Mouse (Mus musculus): ENCODE results near the gene Ccnt2. TPM values are rescaled to one million over a fixed set of nuclear protein-coding genes. Genes with fewer than 3 reads are reported as not detected.

Gene Ccnt2
- total RNA-seq, 2 experiments from 2014 or later = 53.8 to 60.6 TPM

GRCm38 (mm10) chr1:127785882-127786281 lies 11.9 kb downstream of the Ccnt2 start:
- DNase-seq = no peak
- intact Hi-C loops (cut with DNase I) = no loop called here

DNA sequence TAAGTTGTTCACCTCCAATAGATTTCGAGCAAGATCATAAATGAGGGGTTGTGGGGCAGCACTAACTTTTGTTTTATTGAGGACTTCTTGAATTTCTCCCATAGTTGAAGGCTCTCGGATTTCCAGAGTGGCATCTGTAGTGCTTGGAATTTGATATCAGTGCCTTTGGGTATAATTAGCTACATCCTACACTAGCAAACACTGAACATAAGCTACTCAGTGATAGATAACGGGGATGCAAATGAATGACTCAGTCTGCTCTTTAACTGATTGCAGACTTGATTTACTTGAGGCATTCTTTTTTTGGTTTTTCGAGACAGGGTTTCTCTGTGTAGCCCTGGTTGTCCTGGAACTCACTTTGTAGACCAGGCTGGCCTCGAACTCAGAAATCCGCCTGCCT lies 15.0 kb downstream of the Ccnt2 start:
- DNase-seq = no peak
- intact Hi-C loops (cut with DNase I) = no loop called here

DNA sequence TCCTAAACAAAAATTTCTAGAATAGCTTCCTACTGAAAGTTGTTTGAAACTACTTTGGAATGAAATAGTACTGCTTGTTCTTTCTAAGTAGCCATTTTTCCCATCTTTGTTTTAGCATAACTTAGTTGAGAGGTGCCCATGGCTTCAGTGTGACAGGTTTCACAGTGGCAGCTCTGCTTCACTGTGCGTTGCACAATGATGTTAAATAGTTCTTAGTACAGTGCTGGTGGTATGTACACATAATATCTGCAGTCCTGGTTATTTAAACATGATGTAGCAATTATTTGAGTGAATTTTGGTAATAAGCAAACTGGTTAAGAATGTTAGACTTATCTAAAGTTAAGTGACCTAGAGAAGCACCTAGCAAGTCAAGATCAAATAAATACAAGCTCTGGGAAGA lies 19.5 kb downstream of the Ccnt2 start:
- no peak for DNase-seq
- intact Hi-C loops (cut with DNase I) = no loop called here

- intact Hi-C loops (cut with DNase I) = no loop called here
- DNase-seq = no peak
These were observed 21.3 kb downstream of the Ccnt2 start for GRCm38 (mm10) chr1:127795087-127795769.

DNA sequence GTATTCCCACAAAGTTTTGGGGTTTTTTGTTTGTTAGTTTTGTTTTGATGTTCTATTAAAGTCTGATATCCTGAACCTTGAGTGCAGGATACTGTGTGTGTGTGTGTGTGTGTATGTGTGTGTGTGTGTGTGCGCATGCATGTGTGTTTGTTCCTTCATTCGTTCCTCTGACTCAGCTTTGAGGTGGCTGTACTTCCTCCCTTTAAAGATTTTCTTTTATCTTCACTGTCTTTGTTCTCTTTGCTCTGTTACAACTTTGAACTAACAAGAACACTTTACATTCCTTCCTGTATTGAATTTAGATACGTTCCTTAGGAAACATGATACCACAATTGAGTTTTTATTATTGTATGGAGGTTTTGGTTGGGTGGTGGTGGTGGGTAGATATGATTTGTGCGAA lies 22.4 kb downstream of the Ccnt2 start:
- intact Hi-C loops (cut with DNase I) = no loop called here
- no peak for DNase-seq

GRCm38 (mm10) chr1:127796752-127797151 lies 22.8 kb downstream of the Ccnt2 start:
- intact Hi-C loops (cut with DNase I) = no loop called here

DNA sequence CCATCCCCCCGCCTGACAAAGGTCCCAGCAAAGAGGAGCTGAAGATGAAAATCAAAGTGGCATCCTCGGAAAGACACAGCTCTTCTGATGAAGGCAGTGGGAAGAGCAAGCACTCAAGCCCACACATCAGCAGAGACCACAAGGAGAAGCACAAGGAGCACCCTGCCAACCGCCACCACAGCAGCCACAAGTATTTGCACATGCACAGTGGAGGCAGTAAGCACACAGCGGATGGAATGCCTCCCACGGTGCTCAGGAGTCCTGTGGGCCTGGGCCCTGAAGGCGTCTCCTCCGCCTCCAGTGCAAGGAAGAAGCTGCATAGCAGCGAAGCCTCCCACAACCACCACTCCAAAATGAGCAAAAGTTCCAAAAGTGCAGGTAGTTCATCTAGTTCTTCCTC lies 29.0 kb downstream of the Ccnt2 start:
- intact Hi-C loops (cut with DNase I) = no loop called here

More at GRCm38 (mm10) chr1:127796752-127797151, 22.8 kb downstream of the Ccnt2 start:
- DNase-seq = no peak

GRCm38 (mm10) chr1:127808671-127809070 lies 34.7 kb downstream of the Ccnt2 start:
- no peak for DNase-seq
- intact Hi-C loops (cut with DNase I) = no loop called here

More for the DNA sequence above, 29.0 kb downstream of the Ccnt2 start:
- DNase-seq = no peak

GRCm38 (mm10) chr1:127812929-127813328 lies 39.0 kb downstream of the Ccnt2 start:
- intact Hi-C loops (cut with DNase I) = no loop called here
- no peak for DNase-seq

- intact Hi-C loops (cut with DNase I) = no loop called here
- no peak for DNase-seq
These were observed 42.4 kb downstream of the Ccnt2 start for GRCm38 (mm10) chr1:127816381-127816780.

GRCm38 (mm10) chr1:127827325-127827724 lies 53.4 kb downstream of the Ccnt2 start:
- DNase-seq = no peak
- intact Hi-C loops (cut with DNase I) = no loop called here

- intact Hi-C loops (cut with DNase I) = loop anchor here (5.0 kb wide), 1 partner anchor 312 kb away; no protein-coding TSS in a partner anchor
- DNase-seq = no peak
These were observed 56.4 kb downstream of the Ccnt2 start for GRCm38 (mm10) chr1:127830215-127830921.

GRCm38 (mm10) chr1:127833714-127834113 lies 59.8 kb downstream of the Ccnt2 start:
- intact Hi-C loops (cut with DNase I) = loop anchor here (5.0 kb wide), 1 partner anchor 309 kb away; no protein-coding TSS in a partner anchor
- DNase-seq = no peak

DNA sequence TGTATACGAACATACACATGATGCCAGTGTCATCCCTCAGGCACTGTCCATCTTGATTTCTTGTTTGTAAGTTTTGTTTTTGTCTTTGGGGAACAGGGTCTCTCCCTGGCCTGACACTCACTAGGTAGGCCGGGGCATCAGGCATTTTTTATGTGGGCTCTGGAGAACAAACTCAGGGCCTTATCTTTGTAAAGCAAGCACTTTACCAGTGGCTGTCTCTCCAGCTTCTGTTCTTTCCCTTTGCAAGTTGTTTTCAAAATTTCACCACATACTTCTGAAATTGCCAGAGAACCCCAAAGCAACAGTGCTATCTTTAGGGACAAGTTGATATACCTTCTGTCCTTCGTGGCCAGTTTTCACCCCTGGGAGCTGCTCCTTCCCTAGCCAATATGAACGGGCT lies 60.2 kb downstream of the Ccnt2 start:
- DNase-seq = no peak
- intact Hi-C loops (cut with DNase I) = loop anchor here (5.0 kb wide), 1 partner anchor 308 kb away; no protein-coding TSS in a partner anchor

GRCm38 (mm10) chr1:127836619-127837018 lies 62.7 kb downstream of the Ccnt2 start:
- no peak for DNase-seq
- intact Hi-C loops (cut with DNase I) = no loop called here

DNA sequence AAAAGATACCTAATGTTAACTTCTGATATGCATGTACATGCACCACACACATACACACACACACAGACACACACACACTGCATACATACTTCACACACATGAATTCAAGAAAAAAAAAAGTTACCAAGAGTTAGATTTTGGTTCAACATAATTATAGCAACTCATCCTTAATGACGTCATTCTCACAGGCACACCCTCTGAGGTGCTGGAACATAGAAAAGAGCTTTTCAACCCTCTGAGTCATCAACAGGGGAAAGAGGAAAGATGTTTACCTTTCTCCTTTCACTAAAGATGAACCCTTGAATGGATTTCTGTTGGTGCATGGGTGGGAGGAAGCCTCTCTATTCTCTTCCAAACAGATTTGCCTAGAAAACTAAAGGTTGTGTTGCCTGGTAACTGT lies 64.6 kb downstream of the Ccnt2 start:
- DNase-seq = no peak
- intact Hi-C loops (cut with DNase I) = no loop called here

- DNase-seq = no peak
- intact Hi-C loops (cut with DNase I) = no loop called here
These were observed 71.5 kb downstream of the Ccnt2 start for GRCm38 (mm10) chr1:127845472-127845871.

DNA sequence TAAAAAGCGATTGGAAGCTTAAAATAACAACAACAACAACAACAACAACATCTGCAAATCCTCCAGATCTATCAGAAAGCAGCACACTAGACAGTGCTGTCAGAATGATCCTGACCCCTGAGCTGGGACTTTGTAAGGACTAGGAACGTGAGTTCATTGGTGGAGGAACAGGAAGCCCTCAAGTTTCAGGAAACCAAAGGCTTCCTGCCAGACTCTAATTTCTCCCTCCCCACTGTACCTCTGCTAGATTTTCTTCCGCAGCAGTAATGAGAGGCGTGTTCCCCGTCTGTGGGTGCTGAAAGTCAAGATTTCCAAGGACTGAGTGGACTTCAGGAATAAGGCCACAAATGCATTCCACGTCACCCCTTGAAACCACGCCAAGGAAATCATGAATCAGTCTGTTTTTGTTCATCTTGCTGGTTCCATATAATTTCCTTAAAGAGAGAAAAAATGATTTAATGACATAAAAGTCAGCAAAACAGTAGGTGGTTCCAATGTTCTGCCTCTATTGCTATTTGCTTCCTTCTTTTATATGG lies 76.2 kb downstream of the Ccnt2 start:
- intact Hi-C loops (cut with DNase I) = no loop called here
- DNase-seq = no peak

DNA sequence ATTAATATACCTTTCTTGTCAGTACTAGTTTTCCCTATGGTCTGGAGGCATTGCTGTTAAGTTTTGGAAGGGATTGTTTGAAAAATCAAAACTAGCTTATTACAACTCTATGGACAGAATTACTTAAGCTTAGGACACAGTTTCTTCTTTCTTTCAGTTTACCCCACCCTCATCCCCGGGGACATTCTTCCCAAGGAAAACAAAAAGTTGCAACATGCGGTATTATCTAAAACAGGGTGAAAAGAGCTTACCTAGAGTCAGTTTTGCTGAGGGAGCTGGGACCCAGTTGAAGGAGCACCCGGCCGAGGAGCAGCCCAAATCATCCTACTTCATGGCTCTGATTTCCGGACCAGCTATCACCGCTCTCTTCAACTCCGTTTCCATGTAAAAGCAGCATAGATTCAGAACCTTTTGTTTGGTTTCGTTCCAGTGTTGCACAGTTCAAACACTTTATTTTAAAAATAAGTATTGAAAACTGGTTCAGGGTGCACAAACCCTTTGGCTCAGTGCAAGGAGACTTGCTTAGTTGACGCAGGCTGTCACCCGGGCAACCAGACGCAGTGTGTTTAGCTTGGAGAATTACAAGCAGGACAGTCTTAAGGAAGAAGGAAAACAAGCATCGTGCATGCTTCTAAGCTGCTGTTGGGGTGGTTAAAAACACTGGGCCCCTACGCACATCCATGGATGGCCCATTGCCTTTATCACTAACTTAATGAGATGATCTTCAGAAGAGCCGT lies 80.7 kb downstream of the Ccnt2 start, which contains the start of gene Map3k19:
Gene Map3k19, minus strand, starts transcription at position 546 of the 737 bp plus-strand sequence.
- intact Hi-C loops (cut with DNase I) = no loop called here
- DNase-seq = peak; percentile 7

Measured in left cerebral cortex, postnatal 4 days (tissue).